Mouse (Mus musculus): ENCODE measurements around the gene Yeats4.

DNA sequence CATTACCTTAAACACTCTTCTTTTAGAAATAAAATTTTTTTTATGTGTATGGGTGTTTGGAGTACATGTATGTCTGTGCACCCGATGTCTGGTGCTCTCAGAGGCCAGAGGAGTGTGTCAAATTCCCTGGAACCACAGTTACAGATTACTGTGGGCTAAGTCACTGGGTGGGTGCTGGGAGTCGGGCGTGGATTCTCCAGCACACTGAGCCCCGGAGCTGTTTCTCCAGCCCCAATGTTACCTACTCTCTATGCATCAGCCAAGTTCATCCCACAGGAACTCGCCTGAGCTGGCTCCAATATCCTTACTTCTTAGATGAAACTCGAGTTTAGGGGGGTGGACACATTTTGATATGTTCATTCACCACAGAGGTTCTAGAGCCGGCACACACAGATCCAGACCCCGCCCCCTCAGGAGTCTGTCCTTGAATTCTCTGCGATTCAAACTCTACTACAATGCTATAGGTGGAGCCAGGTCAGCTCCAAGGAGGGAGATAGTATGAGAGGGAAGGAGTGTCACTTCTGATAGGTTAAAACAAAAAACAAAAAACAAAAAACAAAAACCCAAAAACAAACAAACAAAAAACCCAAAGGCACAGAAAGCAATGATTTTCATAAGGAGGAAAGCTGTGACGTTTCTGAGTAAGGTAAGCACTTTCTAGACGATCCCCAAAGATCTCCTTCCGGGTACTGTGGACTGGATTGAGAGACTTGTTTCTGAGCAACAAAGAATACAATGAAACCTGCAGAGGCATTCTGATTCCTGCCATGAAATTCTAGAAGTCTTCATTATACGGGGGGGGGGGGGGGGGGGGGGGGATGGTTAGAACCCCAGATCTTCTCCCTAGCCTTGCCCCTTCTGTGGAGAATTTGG lies 50.5 kb downstream of the Yeats4 start:
- TF ChIP-seq CTCF (IDR thresholded peaks at IDR 0.05; ENCODE audit: control insufficient read depth, insufficient read depth, low read length) (no peak), POLR2A (IDR thresholded peaks at IDR 0.05; ENCODE audit: borderline replicate concordance, control insufficient read depth, low read depth, low read length) (no peak)

Data from bone marrow, adult 2 months (tissue).